Mouse (Mus musculus) Patski (cell line): ENCODE results near the gene Krcc1. TPM values are rescaled to one million over a fixed set of nuclear protein-coding genes. Genes with fewer than 3 reads are reported as not detected.

Experiments
- ATAC-seq: fragments of 100-300 bp; one replicate; pipeline ENCODE4 v1.8.0; 2021
- CTCF ChIA-PET: fragments of 350-600 bp; sonication (Branson Sonifier 250); formaldehyde crosslinking; loops from one replicate; lab custom pipeline; 2022; ENCODE audit warnings: inconsistent platforms; lab: Charles Lee
- POLR2A ChIA-PET: fragments of 350-600 bp; sonication (Branson Sonifier 250); formaldehyde crosslinking; loops from one replicate; lab custom pipeline; 2022; ENCODE audit warnings: antibody characterized with exemption, inconsistent platforms; lab: Charles Lee
- DNase-seq: peaks from one replicate; pipeline ENCODE4 v3.0.0-alpha.2; 2011; ENCODE audit warnings: low read depth, low spot score
- H3K27me3 ChIP-seq: fragments of 371-371 bp; one replicate; pipeline ENCODE4 v1.5.1; 2021
- CTCF ChIP-seq: fragments of 100-300 bp; IDR thresholded peaks from one replicate; pipeline ENCODE4 v1.5.1; 2021
- in situ Hi-C: fragments of 300-500 bp; cut with MboI; formaldehyde crosslinking; loops from 3 replicates; pipeline ENCODE4 v1.11.1; 2018; ENCODE audit warnings: low pct_unique_long_range_greater_than_20kb, mixed read lengths
- polyA plus RNA-seq: library from polyadenylated mRNA; unstranded; gene quantifications from one replicate; pipeline ENCODE4 v1.2.3, GENCODE M21; 2021

The Krcc1 gene
- polyA plus RNA-seq, 1 experiment from 2014 or later = 98.8 TPM

DNA sequence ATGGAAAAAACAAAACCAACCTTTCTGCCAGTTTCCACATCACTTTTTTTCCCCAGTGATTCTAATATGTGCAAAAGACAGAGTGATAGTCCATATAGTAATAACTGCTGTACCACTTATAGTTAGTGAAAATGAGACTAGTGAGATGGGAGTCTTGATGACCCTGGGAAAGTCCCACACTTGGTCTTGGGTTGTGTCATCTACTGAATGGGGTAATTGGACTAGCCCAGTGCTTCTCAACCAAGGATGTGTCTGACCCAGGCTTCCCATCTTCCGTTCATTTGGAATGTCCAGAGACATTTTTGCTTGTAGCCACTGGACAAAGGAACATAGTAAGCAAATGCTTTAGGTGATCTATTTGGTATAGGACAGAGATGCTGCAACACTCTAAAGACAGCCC is 2.2 kb downstream of the Krcc1 start:
- ATAC-seq (no peak), DNase-seq (no peak)
- CTCF ChIA-PET = no interaction called here
- POLR2A ChIA-PET = no interaction called here
- TF ChIP-seq CTCF = no peak
- no peaks in the 10 kb centered on the region for H3K27me3 ChIP-seq
- in situ Hi-C loops = loop anchor here (5.0 kb wide), 1 partner anchor 111 kb away; no protein-coding TSS in a partner anchor

DNA sequence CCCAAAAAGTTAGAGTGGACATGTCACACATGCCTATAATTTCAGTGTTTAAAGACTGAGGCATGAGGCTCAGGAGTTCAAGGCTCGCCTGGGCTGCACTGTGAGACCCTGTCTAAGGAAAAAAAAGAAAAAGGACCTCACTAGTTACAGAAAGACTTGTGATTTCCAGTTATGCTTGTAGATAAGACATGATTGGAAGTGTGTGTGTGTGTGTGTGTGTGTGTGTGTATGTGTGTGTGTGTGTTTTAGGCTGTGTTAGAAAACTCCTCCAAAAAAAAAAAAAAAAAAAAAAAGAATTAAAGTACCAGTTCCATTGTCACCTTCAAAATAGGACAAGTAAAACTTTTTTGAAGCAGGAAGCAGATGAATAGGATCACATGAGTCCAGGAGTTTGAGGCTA is 3.1 kb downstream of the Krcc1 start:
- ChIA-PET POLR2A (interaction anchor here (0.7 kb wide), 1 partner anchor 120 kb away, joined by 3 read pairs; no protein-coding TSS in a partner anchor), CTCF (no interaction called here)
- in situ Hi-C loops = loop anchor here (5.0 kb wide), 1 partner anchor 112 kb away; no protein-coding TSS in a partner anchor
- no peaks in the 10 kb centered on the region for H3K27me3 ChIP-seq
- ATAC-seq (no peak), DNase-seq (no peak)
- TF ChIP-seq CTCF = no peak

DNA sequence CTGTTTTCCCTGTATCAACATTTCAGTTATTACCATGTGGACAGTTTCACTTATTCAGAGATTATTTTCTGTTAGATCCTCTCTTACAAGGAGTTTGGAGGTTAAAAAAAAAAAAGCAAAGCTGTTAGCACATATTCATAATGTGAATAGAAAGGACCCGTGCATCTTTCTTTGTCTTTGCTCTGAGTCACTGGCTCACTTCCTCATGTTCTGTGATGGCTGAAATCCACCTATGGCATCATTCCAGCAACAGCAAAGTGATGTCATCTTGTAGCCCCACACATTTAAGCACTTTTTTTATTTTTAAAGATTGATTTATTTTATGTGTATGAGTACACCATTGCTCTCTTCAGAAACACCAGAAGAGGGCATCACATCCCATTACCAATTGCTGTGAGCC is 7.9 kb downstream of the Krcc1 start:
- no peak for ATAC-seq
- CTCF ChIA-PET = no interaction called here
- no peak for DNase-seq
- TF ChIP-seq CTCF = peak; percentile 53
- POLR2A ChIA-PET = interaction anchor here (0.7 kb wide), 1 partner anchor 156 kb away, joined by 3 read pairs; no protein-coding TSS in a partner anchor
- in situ Hi-C loops = no loop called here
- no peaks in the 10 kb centered on the region for H3K27me3 ChIP-seq

DNA sequence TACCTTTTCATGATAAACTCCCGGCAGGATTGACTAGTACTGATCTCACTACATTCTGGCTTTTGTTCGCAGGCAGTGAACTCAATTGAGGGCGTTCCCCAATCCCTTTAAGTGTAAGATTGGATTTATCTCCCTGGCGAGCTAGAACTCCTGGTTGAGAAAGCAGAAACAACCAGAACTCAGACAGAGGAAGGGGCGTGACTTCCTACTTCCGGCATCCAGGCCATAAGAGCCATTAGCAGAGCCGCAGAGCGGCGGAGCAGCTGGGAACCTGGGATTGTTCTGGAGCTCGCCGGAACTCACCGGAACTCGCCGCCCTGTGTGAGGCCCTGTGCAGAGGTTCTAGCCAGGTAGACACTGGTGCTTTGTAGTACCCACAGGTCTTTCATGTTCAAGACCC is 22.0 kb downstream of the Krcc1 start:
- TF ChIP-seq CTCF = no peak
- DNase-seq = no peak
- POLR2A ChIA-PET = interaction anchor here (1.2 kb wide), 1 partner anchor 12 kb away, joined by 3 read pairs; no protein-coding TSS in a partner anchor
- no peak for ATAC-seq
- in situ Hi-C loops = no loop called here
- CTCF ChIA-PET = interaction anchor here (0.9 kb wide), 1 partner anchor 12 kb away, joined by 4 read pairs; no protein-coding TSS in a partner anchor
- no peaks in the 10 kb centered on the region for H3K27me3 ChIP-seq

DNA sequence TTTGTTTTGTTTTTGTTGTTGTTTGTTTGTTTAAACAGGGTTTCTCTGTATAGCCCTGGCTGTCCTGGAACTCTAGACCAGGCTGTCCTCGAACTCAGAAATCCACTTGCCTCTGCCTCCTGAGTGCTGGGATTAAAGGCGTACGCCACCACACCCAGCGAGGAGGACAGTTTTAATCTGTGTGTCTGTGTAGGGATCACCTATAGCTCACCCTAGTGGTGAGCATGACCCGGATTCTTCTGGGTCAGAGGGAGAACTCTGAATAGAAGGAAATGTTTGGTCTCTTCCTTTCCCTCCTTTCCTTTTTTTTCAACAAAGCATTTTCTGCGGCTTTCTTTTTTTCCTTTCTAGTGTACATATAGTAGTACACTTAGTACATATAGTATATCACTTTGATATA is 23.8 kb downstream of the Krcc1 start:
- H3K27me3 ChIP-seq = no peaks in the 10 kb centered on the region
- ATAC-seq = no peak
- in situ Hi-C loops = no loop called here
- CTCF ChIA-PET = interaction anchor here (1.9 kb wide), 1 partner anchor 11 kb away, joined by 7 read pairs; no protein-coding TSS in a partner anchor
- TF ChIP-seq CTCF = no peak
- no peak for DNase-seq
- POLR2A ChIA-PET = interaction anchor here (1.2 kb wide), 1 partner anchor 14 kb away, joined by 3 read pairs; no protein-coding TSS in a partner anchor

DNA sequence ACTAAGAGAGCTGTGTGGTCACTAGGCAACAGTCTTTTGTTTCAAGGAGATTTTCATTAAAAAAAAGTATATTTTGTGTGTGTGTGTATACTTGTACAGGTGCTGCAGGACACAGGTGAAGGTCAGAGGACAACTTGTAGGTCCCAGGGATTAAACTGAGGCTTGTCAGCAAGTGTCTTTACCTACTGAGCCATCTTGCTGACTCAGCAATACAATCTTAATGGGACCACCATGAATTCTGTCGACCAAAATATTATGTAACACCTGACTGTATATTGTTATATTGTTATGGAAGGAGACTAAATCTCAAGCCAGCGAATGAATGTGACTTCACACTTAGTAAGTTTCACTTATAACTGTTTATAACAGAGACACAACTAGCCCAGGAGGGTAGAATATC is 26.6 kb downstream of the Krcc1 start:
- in situ Hi-C loops = no loop called here
- DNase-seq = no peak
- CTCF ChIA-PET = interaction anchor here (1.3 kb wide), 1 partner anchor 11 kb away, joined by 3 read pairs; no protein-coding TSS in a partner anchor
- POLR2A ChIA-PET = no interaction called here
- no peak for ATAC-seq
- TF ChIP-seq CTCF = no peak
- no peaks in the 10 kb centered on the region for H3K27me3 ChIP-seq

DNA sequence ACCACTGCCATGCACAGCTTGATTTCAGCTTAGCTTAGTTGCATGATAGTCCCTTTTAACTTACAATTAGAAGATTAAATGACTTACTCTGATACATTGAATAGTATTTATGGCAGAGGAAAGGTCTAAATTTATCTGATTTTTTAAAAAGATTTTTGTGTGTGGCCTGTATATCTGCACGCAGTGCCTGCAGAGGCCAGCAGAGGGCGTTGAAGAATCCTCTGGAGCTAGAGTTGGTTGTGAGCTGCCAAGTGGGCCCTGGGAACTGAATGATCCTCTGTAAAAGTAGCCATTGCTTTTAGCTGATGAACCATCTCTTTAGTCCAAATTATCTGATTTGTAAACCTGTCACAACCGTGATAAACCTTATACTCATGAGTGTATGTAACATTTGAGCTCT is 27.3 kb downstream of the Krcc1 start:
- H3K27me3 ChIP-seq = no peaks in the 10 kb centered on the region
- in situ Hi-C loops = no loop called here
- DNase-seq (no peak), ATAC-seq (no peak)
- ChIA-PET POLR2A (interaction anchor here (0.6 kb wide), 2 partner anchors 105 to 131 kb away, joined by 4 read pairs; no protein-coding TSS in a partner anchor), CTCF (interaction anchor here (1.3 kb wide), 1 partner anchor 10 kb away, joined by 3 read pairs; no protein-coding TSS in a partner anchor)
- TF ChIP-seq CTCF = peak; percentile 49

DNA sequence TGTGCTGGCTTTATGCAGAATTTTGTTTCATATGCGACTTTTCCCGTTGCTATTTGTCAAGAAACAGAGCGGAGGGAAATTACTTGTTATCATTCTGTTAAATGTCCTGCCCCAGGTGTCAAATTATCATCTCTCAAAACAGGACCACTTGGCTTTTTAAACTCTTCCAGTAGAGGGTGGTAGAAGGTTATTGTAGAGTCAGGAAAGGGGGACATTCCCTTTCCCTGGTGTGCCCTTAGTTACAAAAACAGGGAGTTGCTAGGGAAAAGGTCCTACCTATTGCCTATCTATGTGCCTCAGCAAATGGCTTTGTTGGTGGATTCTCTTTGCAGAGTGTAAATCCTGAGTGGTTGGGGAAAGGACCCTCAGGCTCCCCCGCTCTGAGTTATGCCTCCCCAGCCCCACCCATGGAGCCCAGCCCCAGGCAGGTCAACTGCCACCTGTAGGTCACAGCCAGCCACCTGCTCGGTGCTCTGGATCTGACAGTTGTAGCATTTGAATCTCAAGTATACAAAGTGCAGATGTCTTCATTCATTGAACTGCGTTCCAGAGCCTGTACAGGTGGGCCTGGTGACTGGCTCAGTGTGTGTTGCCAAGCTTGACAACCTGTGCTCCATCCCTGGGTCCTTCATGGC is 30.7 kb downstream of the Krcc1 start:
- TF ChIP-seq CTCF = peak; percentile 13
- in situ Hi-C loops = no loop called here
- peaks cover 3% of the 10 kb centered on the region for H3K27me3 ChIP-seq
- CTCF ChIA-PET = no interaction called here
- POLR2A ChIA-PET = no interaction called here
- DNase-seq (no peak), ATAC-seq (no peak)

DNA sequence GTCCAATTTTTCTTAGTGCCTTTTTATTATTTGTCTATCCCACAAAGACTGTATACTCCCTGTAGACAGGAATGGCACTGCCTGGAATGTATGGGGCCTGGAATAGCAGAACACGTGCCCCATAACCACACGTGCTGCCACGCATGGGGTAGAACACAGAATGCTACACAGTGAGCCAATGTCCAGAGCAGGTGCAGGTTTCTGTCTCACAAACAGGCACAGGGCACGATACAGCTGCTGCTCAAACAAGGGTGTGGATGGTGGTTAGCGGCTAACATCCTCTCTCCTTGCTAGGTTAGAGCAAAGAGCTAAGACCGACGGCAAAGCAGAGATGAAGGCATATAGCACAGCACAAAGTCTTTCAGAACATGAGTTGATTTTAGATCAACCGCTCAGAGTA is 36.0 kb downstream of the Krcc1 start:
- CTCF ChIA-PET = no interaction called here
- H3K27me3 ChIP-seq = peaks cover 3% of the 10 kb centered on the region
- in situ Hi-C loops = no loop called here
- DNase-seq (no peak), ATAC-seq (no peak)
- no peak for TF ChIP-seq CTCF
- POLR2A ChIA-PET = no interaction called here

DNA sequence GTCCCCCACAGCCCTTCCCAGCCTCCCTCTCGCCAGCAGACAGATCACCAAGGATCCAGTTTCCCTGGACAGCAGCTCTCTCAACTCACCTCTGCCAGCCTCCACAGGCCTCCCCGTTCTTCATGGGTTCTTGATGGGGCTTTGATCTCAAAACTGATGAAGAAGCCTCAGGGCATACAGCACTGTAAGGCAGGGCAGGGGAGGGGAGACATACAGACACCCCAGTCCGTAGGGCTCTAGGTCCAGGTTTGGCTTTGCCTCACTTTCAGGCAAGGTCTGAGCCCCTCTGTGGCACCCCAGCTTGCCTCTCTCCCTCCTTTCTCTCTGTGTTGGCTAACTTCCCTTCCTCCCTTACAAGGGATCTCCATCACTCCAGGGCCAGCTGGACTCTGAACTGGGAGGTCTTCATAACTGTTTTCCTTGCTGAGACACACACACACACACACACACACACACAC is 50.4 kb downstream of the Krcc1 start, which contains the start of gene Smyd1:
Gene Smyd1, minus strand, starts transcription at position 408 of the 458 bp plus-strand sequence.
- DNase-seq = no peak
- in situ Hi-C loops = no loop called here
- no peaks in the 10 kb centered on the region for H3K27me3 ChIP-seq
- POLR2A ChIA-PET = no interaction called here
- ATAC-seq = no peak
- CTCF ChIA-PET = interaction anchor here (0.9 to 1.3 kb wide), 2 partner anchors 8 to 12 kb away, joined by 3 read pairs; no protein-coding TSS in a partner anchor
- no peak for TF ChIP-seq CTCF

DNA sequence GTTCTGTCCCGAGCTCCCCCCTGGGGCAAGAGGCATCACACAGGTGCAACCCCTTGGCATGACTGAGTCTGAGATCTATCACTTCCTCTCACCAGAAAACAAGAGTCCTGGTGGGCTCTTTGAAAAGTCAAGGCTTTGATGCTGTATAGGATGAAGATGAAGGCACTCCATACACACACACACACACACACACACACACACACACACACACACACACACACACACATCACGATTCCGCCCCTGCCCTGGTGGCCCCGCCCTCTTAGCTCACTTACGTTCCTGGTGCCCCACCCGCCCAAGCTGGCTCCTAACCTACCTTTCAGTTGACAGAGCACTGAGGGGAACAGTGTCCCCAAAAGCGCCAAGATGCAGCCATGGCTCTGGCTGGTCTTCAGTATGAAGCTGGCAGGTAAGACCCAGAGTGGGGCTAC is 51.0 kb downstream of the Krcc1 start, which contains the start of gene Cd8b1:
Gene Cd8b1, plus strand, starts transcription at position 298 of the 431 bp plus-strand sequence.
- CTCF ChIA-PET = no interaction called here
- POLR2A ChIA-PET = no interaction called here
- no peaks in the 10 kb centered on the region for H3K27me3 ChIP-seq

More for the DNA sequence above, 51.0 kb downstream of the Krcc1 start, which contains the start of gene Cd8b1:
- in situ Hi-C loops = no loop called here
- ATAC-seq (no peak), DNase-seq (no peak)
- no peak for TF ChIP-seq CTCF
